Mouse (Mus musculus) megakaryocyte progenitor cell, adult 5-6 weeks (primary cell): ENCODE results near the gene Cops2. TPM values are rescaled to one million over a fixed set of nuclear protein-coding genes. Genes with fewer than 3 reads are reported as not detected.
A peak's percentile ranks its signal among the peaks of the same experiment; 100 is the strongest.

Experiments used
- ATAC-seq: replicated peaks from 2 replicates; pipeline ENCODE4 v1.8.0; 2016; ENCODE audit warnings: mild to moderate bottlenecking, moderate TSS enrichment, inconsistent platforms; ENCODE audit not compliant: poor library complexity
- total RNA-seq, 2 experiments: library from RNA; stranded (forward) in 1 of 2; stranded (reverse) in 1 of 2; fragments of 157-497, 149-512 nt in 1 of 2; fragments of 200-1000 nt in 1 of 2; gene quantifications; 2 replicates each; pipeline versions ENCODE4 v1.2.3 to v1.2.4; 2015 to 2017

Cops2 gene
- total RNA-seq, 2 experiments from 2014 or later = 111 to 218 TPM

- ATAC-seq = no peak
Measured at GRCm38 (mm10) chr2:125827898-125828297, 31.0 kb downstream of the Cops2 start.

GRCm38 (mm10) chr2:125826201-125826600 is 32.7 kb downstream of the Cops2 start:
- ATAC-seq = no peak

GRCm38 (mm10) chr2:125820397-125820796 is 38.5 kb downstream of the Cops2 start:
- ATAC-seq = no peak

- ATAC-seq = no peak
Measured at GRCm38 (mm10) chr2:125813972-125814595, 44.9 kb downstream of the Cops2 start.

- peak; percentile 60 for ATAC-seq
Measured at GRCm38 (mm10) chr2:125811332-125811731, 47.6 kb downstream of the Cops2 start.

GRCm38 (mm10) chr2:125809551-125809950 is 49.4 kb downstream of the Cops2 start:
- ATAC-seq = no peak

GRCm38 (mm10) chr2:125805826-125806225 is 53.1 kb downstream of the Cops2 start:
- no peak for ATAC-seq

- ATAC-seq = no peak
Measured at GRCm38 (mm10) chr2:125801947-125802346, 57.0 kb downstream of the Cops2 start.

- no peak for ATAC-seq
Measured at GRCm38 (mm10) chr2:125801038-125801437, 57.9 kb downstream of the Cops2 start.

GRCm38 (mm10) chr2:125800428-125800827 is 58.5 kb downstream of the Cops2 start:
- ATAC-seq = 0 out of 2 replicates have a peak, but pooled peaks have one; percentile 58

GRCm38 (mm10) chr2:125797872-125798271 is 61.1 kb downstream of the Cops2 start:
- no peak for ATAC-seq

GRCm38 (mm10) chr2:125795118-125795517 is 63.8 kb downstream of the Cops2 start:
- ATAC-seq = peak; percentile 33

GRCm38 (mm10) chr2:125794166-125794565 is 64.8 kb downstream of the Cops2 start:
- ATAC-seq = no peak

GRCm38 (mm10) chr2:125792879-125793261 is 66.1 kb downstream of the Cops2 start:
- ATAC-seq = no peak

GRCm38 (mm10) chr2:125792144-125792878 is 66.6 kb downstream of the Cops2 start:
- peak; percentile 45 for ATAC-seq

GRCm38 (mm10) chr2:125791485-125791885 is 67.5 kb downstream of the Cops2 start:
- ATAC-seq = peak; percentile 77

GRCm38 (mm10) chr2:125790242-125790641 is 68.7 kb downstream of the Cops2 start:
- no peak for ATAC-seq

- ATAC-seq = no peak
Measured at GRCm38 (mm10) chr2:125789265-125789664, 69.7 kb downstream of the Cops2 start.

GRCm38 (mm10) chr2:125788785-125789184 is 70.2 kb downstream of the Cops2 start:
- no peak for ATAC-seq

GRCm38 (mm10) chr2:125788351-125788750 is 70.6 kb downstream of the Cops2 start:
- ATAC-seq = no peak

GRCm38 (mm10) chr2:125785021-125785420 is 73.9 kb downstream of the Cops2 start:
- ATAC-seq = no peak

GRCm38 (mm10) chr2:125784392-125784791 is 74.5 kb downstream of the Cops2 start:
- no peak for ATAC-seq
